Mouse (Mus musculus) small intestine, adult 2 months (tissue): ENCODE results near the gene C530008M17Rik.

Experiments used
- CTCF ChIP-seq: fragments of 200-500 bp; IDR thresholded peaks from 2 replicates; pipeline ENCODE4 v1.5.1; 2012; ENCODE audit warnings: low read depth, mild to moderate bottlenecking, control low read depth, inconsistent platforms, low read length, moderate library complexity, mixed read lengths; ENCODE audit not compliant: insufficient replicate concordance, insufficient read length; ENCODE audit errors: extremely low read depth
- POLR2A ChIP-seq: fragments of 200-500 bp; IDR thresholded peaks from 2 replicates; pipeline ENCODE4 v1.6.1; 2012; ENCODE audit warnings: low read depth, mild to moderate bottlenecking, control low read depth, inconsistent platforms, low read length, moderate library complexity

DNA sequence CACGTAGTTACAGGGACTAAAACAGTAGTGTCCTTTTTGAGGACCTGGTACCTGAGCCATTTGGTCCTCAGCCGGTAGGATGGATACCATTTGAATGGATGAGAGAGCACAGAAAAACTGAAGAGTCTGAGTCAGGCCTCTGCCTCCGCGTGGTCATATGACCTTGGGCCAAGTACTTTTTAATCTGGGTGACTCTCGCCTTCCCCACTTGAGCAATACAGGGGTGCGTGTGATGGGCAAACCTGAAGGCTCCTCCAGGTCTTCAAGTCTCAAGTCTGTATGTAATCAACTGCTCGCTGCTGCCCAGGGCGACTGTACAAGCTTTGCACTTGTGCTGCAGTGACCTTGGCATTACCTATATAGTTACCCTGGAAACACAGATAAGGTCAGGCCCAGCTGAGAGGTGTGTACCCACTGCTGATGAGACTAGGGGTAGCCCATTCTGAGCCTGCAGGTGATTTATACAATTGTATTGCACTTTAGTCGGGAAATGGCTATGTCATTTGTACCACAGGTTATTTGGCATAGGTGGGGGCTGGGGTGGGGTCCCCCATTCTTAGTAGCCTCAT, 187.6 kb downstream of the C530008M17Rik start:
- no peak for TF ChIP-seq CTCF
- TF ChIP-seq POLR2A = no peak
